Mouse (Mus musculus) embryonic fibroblast, embryonic 13.5 days (primary cell): ENCODE measurements around the gene Meox2.

Source experiments
- CTCF ChIP-seq: IDR thresholded peaks from 2 replicates; pipeline ENCODE4 v1.5.1; 2011; ENCODE audit warnings: mild to moderate bottlenecking, control low read depth, low read length, moderate library complexity, borderline replicate concordance; ENCODE audit not compliant: insufficient read depth
- POLR2A ChIP-seq: IDR thresholded peaks from 2 replicates; pipeline ENCODE4 v1.6.1; 2011; ENCODE audit warnings: low read depth, mild to moderate bottlenecking, control low read depth, low read length, moderate library complexity

- no peak for TF ChIP-seq CTCF
- no peak for TF ChIP-seq POLR2A
These were observed 35.5 kb downstream of the Meox2 start for GRCm38 (mm10) chr12:37143879-37144278.
